Mouse (Mus musculus): ENCODE data around the gene Boll.

DNA sequence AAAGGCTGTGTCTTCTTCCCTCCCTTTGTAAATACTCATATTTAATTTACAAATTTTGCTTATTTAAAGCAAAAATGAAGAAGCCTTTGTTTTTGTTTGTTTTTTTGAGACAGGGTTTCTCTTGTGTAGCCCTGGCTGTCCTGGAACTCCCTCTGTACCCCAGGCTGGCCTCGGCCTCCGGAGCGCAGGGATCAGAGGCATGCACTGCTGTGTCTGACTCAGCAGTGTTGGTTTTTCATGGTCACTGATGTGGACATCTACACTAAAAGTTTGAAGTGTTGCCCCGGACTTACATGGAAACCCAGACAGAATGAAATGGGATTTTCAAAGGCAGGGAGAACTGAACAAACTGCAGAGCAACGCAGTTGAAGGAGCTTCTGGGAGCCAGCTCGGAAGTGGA is 155.7 kb downstream of the Boll start:
- TF ChIP-seq CTCF (IDR thresholded peaks at IDR 0.05; ENCODE audit: borderline replicate concordance, extremely low read depth, insufficient read depth, insufficient read length), result no peak
- TF ChIP-seq POLR2A (IDR thresholded peaks at IDR 0.05; ENCODE audit: borderline replicate concordance, extremely low read depth, insufficient read depth, insufficient read length, poor library complexity, severe bottlenecking), result no peak
